Mouse (Mus musculus): ENCODE results near the gene Atf3. TPM values are rescaled to one million over a fixed set of nuclear protein-coding genes. Genes with fewer than 3 reads are reported as not detected.
A peak's percentile ranks its signal among the peaks of the same experiment; 100 is the strongest.

The Atf3 gene
- 1 to 10 TPM; 4.5 to 9.5 TPM for total RNA-seq (2021)
- long read RNA-seq, experiment 1, transcript Atf3-201 (4 exons, 1,984 nt), result major isoform, 9 of 9 reads
- long read RNA-seq, experiment 1, partial matches to known transcripts, result 0 of 9 reads
- long read RNA-seq, experiment 1, other reads (novel, unspliced or antisense), result 0 of 9 reads
- long read RNA-seq, experiment 2, partial matches to known transcripts, result 0 of 4 reads
- long read RNA-seq, experiment 2, other reads (novel, unspliced or antisense), result 0 of 4 reads

DNA sequence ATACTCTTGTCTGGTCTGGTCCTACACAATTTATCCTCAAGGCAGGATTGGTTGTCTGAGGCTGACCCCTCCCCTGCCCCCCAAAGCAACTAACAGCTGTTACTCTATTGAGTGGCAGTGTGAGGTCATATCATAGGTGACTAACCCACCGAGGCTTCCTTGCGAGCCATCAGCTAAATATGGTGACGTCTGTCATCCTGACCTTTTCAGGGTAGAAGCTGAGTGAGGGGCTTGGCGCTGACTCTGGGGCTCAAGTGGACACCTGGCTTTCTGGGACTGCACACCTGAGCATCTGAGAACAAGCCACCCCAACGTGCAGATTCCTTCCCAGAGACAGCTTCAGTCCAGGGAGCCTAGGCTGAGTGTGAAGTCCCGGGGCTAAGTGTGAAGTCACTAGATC, at the start of gene Atf3:
Gene Atf3 (minus strand): TSS at position 101 of the 400 bp plus-strand sequence.
- DNase-seq, result no peak
- intact Hi-C loops (cut with DNase I), result no loop called here

DNA sequence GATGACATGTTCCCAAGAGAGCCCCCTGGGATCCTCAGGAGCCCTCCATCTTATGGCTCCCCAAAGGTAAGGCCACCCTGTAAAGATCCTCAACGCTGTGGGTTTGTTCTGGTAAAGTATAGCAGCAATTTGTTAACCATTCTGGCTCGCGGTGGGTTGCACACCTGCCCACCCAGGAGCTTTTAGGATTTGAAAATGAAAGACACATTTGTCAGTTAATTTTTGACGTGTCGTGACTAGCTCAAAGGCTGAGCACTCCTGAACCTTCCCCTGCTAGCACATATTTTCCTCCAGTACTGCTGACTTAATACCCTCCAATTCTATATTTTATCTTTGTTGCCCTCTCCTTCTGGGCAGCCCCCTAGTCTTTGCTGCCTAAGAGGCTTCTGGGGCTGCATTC, 49.3 kb upstream of the Atf3 start:
- intact Hi-C loops (cut with DNase I), result no loop called here
- DNase-seq, result no peak

DNA sequence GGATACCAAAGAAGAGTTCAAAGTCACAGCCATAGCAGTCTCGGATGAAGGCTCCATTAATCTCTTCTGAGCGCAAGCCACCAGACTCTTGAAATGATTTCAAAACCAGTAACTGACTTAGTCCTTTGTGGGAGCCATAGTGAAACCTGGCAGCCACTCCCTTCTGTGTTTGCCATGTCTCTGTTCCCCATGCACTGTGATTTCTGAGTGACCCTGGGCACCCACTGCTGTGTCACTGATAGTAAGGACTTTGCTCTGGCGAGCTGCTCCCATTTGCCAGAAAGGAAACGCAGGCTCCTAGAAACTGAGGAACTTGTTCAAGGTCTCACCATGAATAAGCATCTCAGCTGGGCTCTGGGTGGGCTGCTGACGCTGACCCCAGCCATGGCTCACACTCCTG, 45.6 kb upstream of the Atf3 start:
- intact Hi-C loops (cut with DNase I), result no loop called here
- no peak for DNase-seq

DNA sequence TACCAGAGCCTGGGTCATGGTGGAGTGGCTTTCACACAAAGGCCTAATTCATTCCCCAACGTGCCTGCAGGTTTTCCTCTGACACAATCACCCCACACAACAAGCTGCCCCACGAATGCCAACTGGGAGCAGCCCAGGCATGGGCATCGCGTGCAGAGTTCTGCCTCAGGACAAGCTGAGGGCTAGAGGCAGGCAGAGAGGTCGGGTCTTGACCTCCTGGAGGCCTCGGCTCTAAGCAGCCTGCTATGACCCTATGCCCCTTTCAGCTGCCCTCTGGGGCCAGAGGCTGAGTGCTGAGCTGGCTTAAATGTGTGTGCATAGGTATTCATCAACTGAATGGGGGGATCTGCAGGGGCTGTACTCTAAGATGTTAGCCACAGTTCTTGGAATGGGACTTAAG, 44.0 kb upstream of the Atf3 start:
- intact Hi-C loops (cut with DNase I), result no loop called here
- DNase-seq, result no peak

DNA sequence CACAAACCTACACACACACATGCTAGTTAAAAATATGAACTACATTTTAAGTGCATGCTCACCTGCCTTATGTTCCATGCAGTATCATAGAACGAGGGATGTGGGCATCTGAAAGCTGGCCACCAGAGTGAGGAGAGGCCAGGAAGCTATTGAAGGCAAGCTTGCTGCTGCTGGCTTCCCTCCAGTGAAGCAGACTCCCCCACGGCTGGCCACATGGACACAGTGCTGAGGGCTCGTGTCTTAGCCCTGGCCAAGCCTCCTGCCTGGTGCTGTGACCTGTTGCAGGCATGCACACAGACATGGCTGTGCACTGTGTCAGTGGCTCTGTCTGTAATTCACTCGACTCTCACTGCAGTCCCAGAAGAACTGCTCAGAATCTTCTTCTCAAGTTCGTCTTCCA, 41.8 kb upstream of the Atf3 start:
- DNase-seq, result no peak
- intact Hi-C loops (cut with DNase I), result no loop called here

DNA sequence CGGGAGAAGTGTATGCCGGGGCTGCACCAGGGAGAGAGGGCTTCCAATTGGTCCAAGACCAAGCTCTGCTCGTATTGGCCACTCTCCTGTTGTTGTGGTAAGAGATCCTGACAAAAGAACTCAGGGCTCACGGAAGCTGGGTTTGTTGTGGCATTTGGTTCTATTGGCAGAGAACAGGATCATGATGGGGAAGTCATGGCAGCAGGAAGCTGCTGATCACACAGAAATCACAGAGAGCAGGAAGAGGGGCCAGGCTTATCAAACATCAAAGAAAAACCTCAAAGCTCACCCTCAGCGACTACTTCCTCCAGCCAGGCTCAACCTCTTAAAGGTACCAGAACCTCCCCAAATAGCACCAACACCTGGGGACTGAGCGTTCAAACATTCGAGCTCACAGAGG, 41.3 kb upstream of the Atf3 start:
- DNase-seq, result no peak
- intact Hi-C loops (cut with DNase I), result no loop called here

DNA sequence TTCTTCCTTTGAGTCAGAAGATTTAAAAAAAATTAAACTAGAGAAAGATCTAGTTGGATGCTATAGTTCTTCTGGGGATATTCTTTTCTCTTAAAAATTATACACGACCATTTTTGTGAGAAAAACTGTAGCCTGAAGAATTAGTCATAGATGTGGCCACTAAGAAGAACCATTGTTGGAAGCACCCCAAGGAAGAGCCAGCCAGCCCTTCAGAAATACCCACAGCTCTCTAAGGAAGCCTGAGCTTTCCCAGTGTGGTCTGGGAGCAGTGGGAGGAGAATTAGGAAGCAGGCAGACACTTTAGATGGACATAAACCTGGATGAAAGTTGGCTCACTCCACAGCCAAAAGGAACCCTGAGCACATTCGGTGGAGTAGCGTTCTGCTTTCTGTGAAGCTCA, 40.7 kb upstream of the Atf3 start:
- intact Hi-C loops (cut with DNase I), result no loop called here
- no peak for DNase-seq

DNA sequence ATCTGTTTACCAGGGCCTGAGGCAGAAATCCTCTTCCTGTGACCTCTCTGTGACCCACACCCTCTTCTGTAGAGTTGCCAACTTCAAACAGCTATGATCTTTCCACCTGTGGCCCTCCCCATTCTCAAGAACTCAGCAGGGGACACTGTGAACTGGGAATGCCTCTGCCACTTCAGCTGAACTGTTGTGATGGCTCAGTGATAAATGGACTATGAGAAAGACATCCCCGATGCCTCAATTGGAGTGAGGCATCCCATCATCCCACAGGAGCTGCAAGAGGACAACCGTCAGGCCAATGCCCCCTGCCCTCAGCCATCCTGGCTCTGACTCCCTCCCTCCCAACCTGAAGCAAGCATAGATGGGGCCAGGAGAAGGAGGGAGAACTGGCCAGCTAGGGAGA, 40.1 kb upstream of the Atf3 start:
- DNase-seq, result no peak
- intact Hi-C loops (cut with DNase I), result no loop called here

DNA sequence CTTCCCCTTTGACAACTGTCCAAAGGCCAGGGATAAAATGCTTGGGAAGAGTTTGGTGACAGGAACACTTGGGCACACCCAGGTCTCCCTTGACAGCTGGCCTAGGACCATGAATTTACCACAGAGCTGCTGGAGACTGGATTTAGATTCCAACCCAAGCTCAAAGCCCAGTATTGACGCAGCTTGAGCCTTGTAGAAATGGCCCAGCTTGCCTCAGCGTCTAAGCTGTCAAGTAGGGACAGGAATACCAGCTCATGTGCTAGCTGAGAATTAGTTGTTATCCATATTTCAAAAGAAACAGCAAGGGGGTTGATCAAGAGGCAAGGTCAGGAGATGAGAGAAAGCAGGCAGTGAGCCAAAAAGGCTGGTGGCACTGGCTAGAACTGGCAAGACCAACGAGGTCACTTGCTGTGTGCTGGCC, 39.5 kb upstream of the Atf3 start:
- intact Hi-C loops (cut with DNase I), result no loop called here
- no peak for DNase-seq

DNA sequence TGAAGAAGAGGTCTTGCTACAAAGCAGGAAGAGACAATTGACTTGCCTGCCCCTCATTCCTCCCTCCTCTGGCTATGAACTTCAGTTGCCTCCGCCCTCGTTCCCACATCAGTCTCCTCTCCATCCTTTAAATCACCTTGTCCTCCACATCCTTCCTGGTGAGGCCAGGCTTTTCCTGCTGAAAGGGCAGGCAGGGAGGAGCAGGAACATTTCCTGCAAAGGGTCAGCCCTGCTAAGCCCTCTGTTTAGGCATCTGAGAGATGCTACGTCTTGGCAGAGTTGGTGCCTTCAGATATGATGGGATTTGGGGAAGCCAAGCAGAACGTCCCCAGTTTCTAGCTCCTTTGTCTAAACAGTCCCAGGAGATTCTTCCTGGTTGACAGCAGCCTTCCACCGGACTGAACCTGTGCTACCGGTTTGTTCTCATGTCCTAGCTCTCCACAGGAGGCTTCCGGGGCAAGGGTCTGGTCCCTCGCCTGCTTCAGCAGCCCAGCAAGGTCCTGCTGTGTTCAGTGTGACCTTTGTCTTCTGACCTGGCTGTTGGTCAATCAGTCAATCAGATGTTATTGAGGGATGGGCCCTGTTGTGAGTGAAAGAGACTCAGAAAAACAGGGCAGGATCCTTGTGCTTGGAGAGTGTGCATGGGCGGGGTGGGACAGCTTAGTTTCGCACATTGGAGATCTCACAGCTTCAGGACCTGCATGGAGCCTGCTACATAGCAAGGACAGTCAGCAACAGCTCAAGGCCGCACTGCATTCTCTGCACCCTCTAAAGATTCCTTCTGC, 38.9 kb upstream of the Atf3 start:
- intact Hi-C loops (cut with DNase I), result no loop called here
- no peak for DNase-seq

DNA sequence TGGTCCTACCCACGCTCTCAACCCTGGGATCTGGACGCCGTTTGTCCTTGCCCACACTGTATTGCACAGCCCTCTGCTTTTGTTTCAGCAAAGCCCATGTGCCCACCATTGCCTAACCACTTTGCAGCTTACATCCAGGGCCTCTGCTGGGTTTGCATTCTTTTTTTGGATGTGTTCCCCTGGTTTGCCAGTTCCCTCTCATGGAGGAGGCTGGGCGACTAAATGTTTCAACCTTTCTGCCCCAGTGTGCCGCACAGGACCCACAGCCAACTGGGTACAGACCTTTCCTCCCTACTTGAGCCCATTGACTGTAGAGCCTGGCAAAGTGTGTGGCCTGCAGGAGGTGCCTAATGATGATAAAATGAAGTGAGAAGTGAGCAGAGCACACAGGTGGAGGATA, 38.3 kb upstream of the Atf3 start:
- DNase-seq, result no peak
- intact Hi-C loops (cut with DNase I), result no loop called here

DNA sequence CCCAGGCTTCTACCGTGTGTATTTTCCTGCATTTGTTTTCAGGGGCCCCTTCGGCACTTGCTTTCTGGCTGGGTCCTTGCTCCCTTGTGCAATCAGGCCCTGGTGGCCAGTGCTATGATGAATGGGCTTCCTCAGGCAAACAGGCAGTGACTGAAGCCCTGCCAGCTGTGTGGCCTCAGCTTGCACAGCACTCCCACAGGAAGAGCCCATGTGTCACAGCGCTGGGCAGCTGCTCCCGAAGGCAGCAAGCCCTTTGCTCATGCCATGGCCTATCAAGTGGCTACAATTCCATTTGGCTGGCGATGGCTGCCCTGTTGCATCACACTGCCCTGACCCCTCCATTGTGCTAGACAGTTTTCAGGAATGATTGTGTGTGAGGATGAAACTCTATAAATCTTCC, 36.6 kb upstream of the Atf3 start:
- intact Hi-C loops (cut with DNase I), result no loop called here
- DNase-seq, result peak in 1 of 2 experiments; percentile 34

DNA sequence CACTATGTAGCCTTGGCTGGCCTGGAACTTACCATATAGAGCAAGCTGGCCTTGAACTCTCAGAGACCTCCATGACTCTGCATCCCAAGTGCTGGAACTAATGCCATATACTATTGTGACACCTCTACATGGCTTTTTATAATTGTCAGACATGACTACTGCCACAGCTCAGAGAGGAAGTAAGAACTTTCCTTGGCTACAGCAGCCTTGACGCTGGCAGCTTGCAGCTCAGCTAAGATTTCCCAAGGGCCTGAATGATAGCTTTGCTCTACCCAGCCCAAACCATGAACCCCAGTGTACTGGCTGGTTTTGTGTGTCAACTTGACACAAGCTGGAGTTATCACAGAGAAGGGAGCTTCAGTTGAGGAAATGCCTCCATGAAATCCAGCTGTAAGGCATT, 35.8 kb upstream of the Atf3 start:
- no peak for DNase-seq
- intact Hi-C loops (cut with DNase I), result no loop called here

DNA sequence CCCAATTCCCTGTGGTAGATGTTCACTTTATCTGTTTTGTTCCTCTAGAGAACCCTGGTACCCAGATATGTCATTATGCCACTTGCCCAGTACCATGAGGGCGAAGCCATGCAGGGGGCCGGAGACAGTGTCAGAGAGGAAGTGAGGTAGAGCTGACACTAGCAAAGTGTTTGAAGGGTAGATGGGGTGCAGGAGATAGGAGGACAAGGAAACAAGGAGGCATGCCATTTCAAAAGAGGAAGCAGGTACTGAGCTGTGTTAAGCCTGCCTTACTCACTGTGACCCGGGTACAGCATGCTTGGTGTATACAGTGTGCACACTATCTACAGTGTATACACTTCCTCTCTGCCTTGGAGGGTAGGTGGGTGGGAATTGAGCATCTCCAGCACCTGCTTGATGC, 32.1 kb upstream of the Atf3 start:
- no peak for DNase-seq
- intact Hi-C loops (cut with DNase I), result no loop called here

DNA sequence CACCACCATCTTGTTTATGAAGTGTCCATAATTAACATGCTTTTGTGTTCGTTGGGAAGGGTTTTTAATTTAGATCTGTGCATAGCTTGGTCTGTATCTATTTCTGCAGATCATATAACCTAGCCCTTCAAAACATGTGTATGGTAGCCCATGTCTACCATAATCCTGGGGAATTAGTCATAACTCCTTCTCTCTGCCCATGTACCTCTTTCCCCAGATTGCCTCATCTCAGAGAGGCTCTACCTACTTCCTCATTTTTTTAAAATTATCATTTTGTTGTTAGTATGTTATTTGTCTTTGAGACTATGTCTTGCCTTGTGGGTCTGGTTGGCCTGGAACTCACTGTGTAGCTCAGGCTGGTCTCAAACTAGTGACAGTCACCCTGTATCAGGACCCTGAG, 30.6 kb upstream of the Atf3 start:
- no peak for DNase-seq
- intact Hi-C loops (cut with DNase I), result no loop called here

DNA sequence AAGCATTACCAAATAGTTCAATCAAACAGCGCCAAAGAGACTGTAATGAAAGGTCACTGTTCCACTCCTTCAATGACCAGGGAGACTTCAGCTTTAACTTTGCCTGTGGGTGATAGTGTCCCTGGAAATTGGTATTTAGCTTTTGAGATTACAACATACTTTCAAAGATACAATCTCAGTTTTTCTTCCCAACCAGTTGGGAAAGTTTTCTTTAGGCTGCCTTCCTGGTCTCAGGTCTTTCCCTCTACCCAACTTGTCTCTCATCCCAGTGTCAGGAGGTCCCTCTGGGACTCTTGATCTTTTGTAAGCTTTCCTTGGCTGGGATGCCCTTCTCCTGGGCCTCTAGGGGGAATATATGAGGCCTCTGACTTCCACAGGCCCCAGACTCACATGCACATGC, 29.7 kb upstream of the Atf3 start:
- DNase-seq, result no peak
- intact Hi-C loops (cut with DNase I), result no loop called here

DNA sequence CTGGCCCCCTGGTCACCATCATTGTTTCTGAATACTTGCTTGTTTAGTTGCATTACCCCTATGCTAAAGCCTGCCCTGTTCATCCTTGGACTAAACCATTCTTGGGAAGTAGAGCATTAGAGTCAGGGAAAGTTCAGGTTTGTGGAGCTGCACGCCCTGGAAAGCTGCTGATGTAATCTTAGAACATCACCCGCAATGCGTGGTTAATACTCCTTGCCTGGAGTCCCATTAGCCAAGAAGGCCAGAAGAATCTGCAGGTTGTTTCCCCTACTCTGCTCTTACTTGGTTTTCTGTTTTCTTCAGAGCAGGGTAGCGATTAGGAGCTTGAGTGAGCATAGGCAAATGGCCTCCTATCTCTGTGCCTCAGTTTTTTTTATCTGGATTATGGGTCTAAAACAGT, 26.0 kb upstream of the Atf3 start:
- DNase-seq, result no peak
- intact Hi-C loops (cut with DNase I), result no loop called here

DNA sequence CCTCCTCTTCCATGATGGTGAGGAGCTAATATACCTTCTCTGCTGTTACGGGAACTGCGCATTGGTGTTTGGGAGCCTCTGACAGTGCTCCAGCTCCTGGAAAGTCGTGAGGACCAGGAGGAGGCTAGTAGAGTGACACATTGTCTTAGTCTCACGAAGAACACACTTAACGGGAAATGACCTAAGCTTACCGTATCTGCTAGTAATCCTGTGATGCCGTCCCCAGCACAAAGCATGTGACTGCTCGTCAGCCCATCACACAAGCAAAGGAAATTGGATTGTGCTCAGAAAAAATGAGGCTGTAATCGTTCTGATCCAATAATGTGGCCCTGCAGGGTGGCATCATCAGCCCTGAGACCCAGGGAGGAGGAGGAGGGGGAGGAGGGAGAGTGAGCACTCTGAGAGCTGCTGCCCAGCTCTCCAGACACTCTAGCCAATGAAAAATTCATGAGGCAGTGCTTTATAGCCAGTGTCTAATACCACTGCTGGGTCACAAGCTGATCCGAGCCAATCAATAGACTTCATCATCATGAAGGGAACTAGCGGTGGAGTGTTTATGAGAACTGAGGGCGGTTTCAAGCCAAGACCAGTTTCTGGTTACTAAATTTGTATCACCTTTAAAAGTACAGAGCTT, 24.3 kb upstream of the Atf3 start:
- intact Hi-C loops (cut with DNase I), result no loop called here
- DNase-seq, result no peak

DNA sequence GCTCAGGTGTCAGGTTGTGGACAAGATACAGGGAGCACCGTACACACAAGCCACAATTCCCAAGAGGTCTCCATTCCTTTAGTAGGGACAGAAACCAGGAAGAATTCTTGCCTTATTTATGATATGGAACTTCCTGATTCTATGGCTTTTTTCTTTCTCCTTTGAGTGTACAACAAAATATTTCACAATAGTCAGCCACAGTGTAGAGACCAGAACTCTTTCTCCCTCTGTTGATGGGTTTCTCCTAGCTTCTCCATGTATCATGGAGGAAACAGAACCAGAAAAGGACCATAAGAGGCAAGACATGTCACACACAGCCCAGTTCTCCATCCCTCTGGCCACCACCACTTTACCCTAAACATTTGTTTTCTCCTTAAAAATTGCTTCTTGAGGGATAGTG, 23.7 kb upstream of the Atf3 start:
- intact Hi-C loops (cut with DNase I), result no loop called here
- no peak for DNase-seq

DNA sequence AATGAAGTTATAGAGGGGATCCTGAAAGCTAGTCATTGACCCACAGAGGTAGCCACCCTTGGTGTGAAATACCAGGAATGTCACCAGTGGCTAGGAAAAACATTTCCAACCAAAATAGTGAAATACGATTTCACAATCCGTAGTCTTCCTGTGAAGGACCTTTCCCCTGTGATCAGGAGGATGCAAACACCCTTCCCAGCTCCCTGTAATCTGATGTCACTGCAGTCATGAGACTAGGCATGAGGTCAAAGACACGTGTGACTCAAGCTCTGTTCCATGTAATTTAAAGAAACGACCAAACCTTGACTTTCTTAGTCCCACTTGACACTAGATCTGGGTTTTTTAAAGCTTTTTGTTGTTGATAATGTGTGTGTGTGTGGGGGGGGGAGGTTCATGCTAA, 21.8 kb upstream of the Atf3 start:
- intact Hi-C loops (cut with DNase I), result no loop called here
- DNase-seq, result no peak

DNA sequence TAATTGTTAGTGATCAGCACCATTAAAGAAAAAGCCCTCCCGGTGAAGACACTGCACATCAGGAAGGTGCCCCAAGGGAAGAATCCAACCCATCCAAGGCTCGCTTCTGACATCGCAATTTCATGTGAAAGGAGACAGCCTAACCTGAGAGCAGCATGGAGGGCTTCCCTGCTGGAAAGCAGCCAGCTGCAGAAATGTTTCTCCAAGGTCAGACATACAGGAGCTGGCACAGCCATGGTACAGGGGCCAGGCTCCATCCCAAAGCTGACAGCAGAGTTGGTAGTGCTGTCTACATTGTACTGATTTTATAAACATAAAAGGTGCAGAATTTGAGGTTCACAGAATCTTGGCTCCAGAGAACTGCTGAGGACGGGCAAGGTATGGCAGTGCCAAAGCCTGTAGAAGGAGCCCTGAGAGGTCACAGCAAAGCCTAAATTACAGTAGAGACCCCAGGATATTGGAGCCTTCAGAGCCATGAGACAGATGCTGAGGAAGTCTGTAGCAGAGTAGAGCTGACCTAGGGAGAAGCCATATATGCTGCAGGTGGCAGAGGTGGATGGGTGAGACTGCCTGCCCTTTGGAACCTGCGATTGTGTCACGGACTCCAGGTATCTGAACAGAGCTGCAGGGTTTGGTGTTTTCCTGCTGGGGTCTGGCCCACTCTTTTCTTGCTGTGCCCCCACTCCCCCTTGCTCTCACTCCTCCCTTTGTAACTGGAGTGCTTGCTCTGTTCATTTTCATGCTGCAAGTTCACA, 18.1 kb upstream of the Atf3 start:
- intact Hi-C loops (cut with DNase I), result no loop called here
- DNase-seq, result no peak

Measured in heart, postnatal 14 days (tissue).